Mouse (Mus musculus) duodenum, adult 2 months (tissue): Measurements from ENCODE around the gene Lyzl6. TPM values are rescaled to one million over a fixed set of nuclear protein-coding genes. Genes with fewer than 3 reads are reported as not detected.

Source experiments
- polyA plus RNA-seq: library from polyadenylated mRNA; depleted of rRNA; stranded (reverse); fragments of >200 nt; gene quantifications from 2 replicates; pipeline ENCODE4 v1.2.3, GENCODE M21; 2012; ENCODE audit warnings: low replicate concordance; rRNA removed

The Lyzl6 gene
- polyA plus RNA-seq: not detected in 2 replicates

GRCm38 (mm10) chr11:103638790-103639189 is at the start of gene Lyzl6:
TSS of gene Lyzl6 (minus strand) at chr11:103638890.

DNA sequence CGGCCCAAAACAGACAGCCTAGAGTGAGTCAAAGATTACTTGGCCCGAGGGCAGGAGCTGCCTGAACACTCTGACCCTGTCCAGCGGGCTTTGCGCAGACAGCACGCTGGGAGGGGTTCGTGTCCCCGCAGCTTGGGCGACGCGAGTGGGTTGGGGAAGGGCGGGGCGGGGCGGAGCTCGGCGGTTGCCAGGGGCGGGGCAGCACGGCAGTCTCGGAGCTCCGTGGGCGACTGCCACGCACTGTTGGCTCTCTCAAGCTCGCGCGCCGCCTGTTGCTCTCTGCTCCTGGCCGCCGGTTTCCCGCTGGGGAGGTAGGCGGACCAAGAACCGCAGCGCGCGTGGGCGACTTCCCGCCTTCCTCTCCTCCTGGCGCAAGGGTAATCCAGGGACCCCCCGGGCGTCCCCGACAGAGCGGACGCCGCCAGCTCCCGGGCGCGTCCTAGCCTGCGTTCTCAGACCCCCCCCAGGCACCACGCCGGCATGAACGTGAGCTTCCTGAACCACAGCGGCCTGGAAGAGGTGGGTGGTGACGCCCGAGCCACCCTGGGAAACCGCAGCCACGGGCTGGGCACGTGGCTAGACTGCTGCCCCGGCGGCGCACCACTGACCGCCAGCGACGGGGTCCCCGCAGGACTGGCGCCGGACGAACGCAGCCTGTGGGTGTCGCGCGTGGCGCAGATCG is 10.8 kb upstream of the Lyzl6 start, which contains the start of gene Rprml:
Gene Rprml, plus strand, starts transcription at position 270 of the 682 bp plus-strand sequence.

DNA sequence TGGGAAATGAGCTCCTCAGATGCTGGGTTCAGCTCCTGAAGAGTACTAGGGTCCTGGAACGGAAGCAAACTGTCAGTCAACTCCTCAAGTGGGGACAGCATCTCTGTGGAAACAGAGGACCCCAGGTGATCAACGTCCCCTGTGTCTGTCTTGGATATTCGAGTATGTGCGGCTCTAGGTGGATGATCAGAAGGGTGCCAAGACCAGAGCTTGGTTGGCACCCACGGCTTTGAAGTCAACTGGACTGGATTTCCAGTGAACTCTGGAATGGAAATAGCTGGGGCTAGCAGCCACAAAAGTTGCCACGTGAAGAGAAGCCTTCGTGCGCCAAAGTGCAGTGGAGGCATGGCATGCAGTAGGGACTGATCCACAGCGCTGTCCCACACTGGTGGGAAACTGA is 17.6 kb downstream of the Lyzl6 start, which contains the start of gene Gm884:
Gene Gm884, minus strand, starts transcription at position 101 of the 400 bp plus-strand sequence.

Other genes with a start within 250 kb of the Lyzl6 start
- 9.4 and 11.3 TPM in 2 replicates for gene Plekhm1, start 226.2 kb downstream of the Lyzl6 start, polyA plus RNA-seq
- not detected in 2 replicates for gene Lrrc37a, start 134.3 kb downstream of the Lyzl6 start, polyA plus RNA-seq
- not detected in 2 replicates for gene Gm884, start 17.8 kb downstream of the Lyzl6 start, polyA plus RNA-seq
- 1.3 and 6.6 TPM in 2 replicates for gene Rprml, start 10.7 kb upstream of the Lyzl6 start, polyA plus RNA-seq
- 69.2 and 74.6 TPM in 2 replicates for gene Gosr2, start 59.0 kb upstream of the Lyzl6 start, polyA plus RNA-seq
- gene Wnt9b, start 110.9 kb upstream of the Lyzl6 start, polyA plus RNA-seq: 0.15 and 0.49 TPM in 2 replicates
- gene Wnt3, start 135.3 kb upstream of the Lyzl6 start, polyA plus RNA-seq: 1.9 and 3.0 TPM in 2 replicates